Comparison of ENCODE assay signal across 11 mouse cellular contexts in genomic region chr11:76911325-76912054, GRCm38 (mm10). TPM values are rescaled to one million over a fixed set of nuclear protein-coding genes. Genes with fewer than 3 reads are reported as not detected.
DNase-seq lines count a peak whose midpoint lies in the region; ATAC-seq lines count a peak whose summit lies in the region.
"Had no signal": no experiment of that assay in that cellular context is flagged by ENCODE, and none has a peak within 500 bp of the region (broad histone marks: within the 10 kb centered on the region; RNA-seq: fewer than 3 reads in every experiment).

No protein-coding gene starts in this region.

- WGBS in liver, embryonic 16.5 days (ENCODE audit: insufficient replicate concordance) = 52% methylated on average over 3 of the region's 3 CpGs
- WGBS in liver, embryonic 11.5 days = 53% methylated on average over 3 of the region's 3 CpGs

- no peak overlapping the region for H3K4me2 ChIP-seq in liver, embryonic 16.5 days (ENCODE audit: low read depth, low read length)
- H3K4me2 ChIP-seq in liver, embryonic 11.5 days = no peak overlapping the region

- no peaks in the 10 kb centered on the region for H3K4me1 ChIP-seq in liver, embryonic 16.5 days (ENCODE audit: control insufficient read depth, low read depth, low read length)
- H3K4me1 ChIP-seq in liver, embryonic 11.5 days (replicated peaks; ENCODE audit: control insufficient read depth, insufficient read depth, low read length) = 0 out of 2 replicates have a peak, but pooled peaks cover 4% of the 10 kb centered on the region

- no peak overlapping the region for H3K9ac ChIP-seq in liver, embryonic 16.5 days (ENCODE audit: low read depth, low read length)
- H3K9ac ChIP-seq in liver, embryonic 11.5 days (ENCODE audit: low read depth, low read length) = no peak overlapping the region

- DNase-seq in cerebellum, adult 9-11 months = peak; percentile 10
- no peak for DNase-seq in cerebellum, adult 11 months
- DNase-seq in liver, embryonic 11.5 days (ENCODE audit: low spot score) = no peak
- peak; percentile 69 to 87 for DNase-seq in kidney, adult 8-10 months
- DNase-seq in lung, postnatal 25 days (ENCODE audit: low spot score) = peak; percentile 19
- DNase-seq in thymus, postnatal 14 days = no peak
- DNase-seq in thymus, postnatal 25 days = no peak
- DNase-seq: adrenal gland, postnatal 36 days had no signal

- H3K9me3 ChIP-seq in liver, embryonic 16.5 days (replicated peaks; ENCODE audit: control insufficient read depth, low read length) = no peaks in the 10 kb centered on the region
- H3K9me3 ChIP-seq in liver, embryonic 11.5 days (ENCODE audit: control insufficient read depth, low read length) = no peaks in the 10 kb centered on the region

- peak; percentile 65 for ATAC-seq in liver, embryonic 16.5 days (ENCODE audit: low read depth)
- ATAC-seq in liver, embryonic 11.5 days (replicated peaks; ENCODE audit: low FRiP score) = no peak

- H3K27ac ChIP-seq in liver, embryonic 16.5 days (ENCODE audit: low read length) = no peak overlapping the region
- no peak overlapping the region for H3K27ac ChIP-seq in liver, embryonic 11.5 days (ENCODE audit: low read depth, low read length)
- H3K27ac ChIP-seq: macrophage had no signal

- no peak overlapping the region for H3K4me3 ChIP-seq in liver, embryonic 16.5 days (ENCODE audit: low read depth, low read length)
- H3K4me3 ChIP-seq in liver, embryonic 11.5 days (ENCODE audit: low read depth, low read length) = no peak overlapping the region

- H3K36me3 ChIP-seq in liver, embryonic 16.5 days (ENCODE audit: control insufficient read depth, insufficient read depth) = no peaks in the 10 kb centered on the region
- no peaks in the 10 kb centered on the region for H3K36me3 ChIP-seq in liver, embryonic 11.5 days (ENCODE audit: control insufficient read depth, insufficient read depth, low read length)

- no peaks in the 10 kb centered on the region for H3K27me3 ChIP-seq in liver, embryonic 16.5 days (ENCODE audit: control insufficient read depth, insufficient read depth, low read depth, low read length)
- H3K27me3 ChIP-seq in liver, embryonic 11.5 days (replicated peaks; ENCODE audit: control insufficient read depth, insufficient read depth, low read length) = no peaks in the 10 kb centered on the region

RNA-seq across cellular contexts. Expression of gene Tmigd1, which starts 9.5 kb away (rescaled TPM):
- polyA plus RNA-seq in liver, embryonic 16.5 days (2015; fragmentation: Nextera tagmentation; extraction: Ambion mirVana) = 0.06 TPM in 1 of 2 replicates, not detected in the other
- polyA plus RNA-seq in liver, embryonic 11.5 days (2014; fragmentation: Nextera tagmentation; extraction: Ambion mirVana) = not detected in 2 replicates
- polyA plus RNA-seq: macrophage; spleen, adult 2 months had no signal

RNA-seq across cellular contexts. Expression of gene Blmh, which starts 13.1 kb away (rescaled TPM):
- polyA plus RNA-seq in liver, embryonic 16.5 days (2015; fragmentation: Nextera tagmentation; extraction: Ambion mirVana) = 37.5 and 41.1 TPM in 2 replicates
- 107 and 116 TPM in 2 replicates for polyA plus RNA-seq in liver, embryonic 11.5 days (2014; fragmentation: Nextera tagmentation; extraction: Ambion mirVana)

Comparison
In these comparisons a context has a peak if more than half of its experiments do, and no peak if none do; other contexts are left out.
1. DNase-seq: peak in cerebellum, adult 9-11 months (single experiment), kidney, adult 8-10 months (2 of 2) and lung, postnatal 25 days (single experiment); none in cerebellum, adult 11 months (single experiment), liver, embryonic 11.5 days (single experiment), thymus, postnatal 14 days (single experiment) and thymus, postnatal 25 days (single experiment).